Mouse (Mus musculus) MEL (cell line): Measurements from ENCODE around the gene Plekhj1. TPM values are rescaled to one million over a fixed set of nuclear protein-coding genes. Genes with fewer than 3 reads are reported as not detected.

Experiments
- DNase-seq: peaks from one replicate; pipeline ENCODE4 v3.0.0; 2011; ENCODE audit warnings: low read depth, low spot score
- H3K27ac ChIP-seq: 2 replicates; pipeline ENCODE4 v1.5.1; 2012; ENCODE audit warnings: low read depth, mild to moderate bottlenecking, control low read depth, low read length, moderate library complexity; ENCODE audit not compliant: control insufficient read depth
- H3K27me3 ChIP-seq, 2 experiments: fragments of 150-350 bp in 1 of 2; sonication (generic) in 1 of 2; 2 replicates each; pipeline ENCODE4 v1.6.1; 2012; ENCODE audit warnings: low read length in 2 of 2, mild to moderate bottlenecking in 2 of 2, improper control_type of control experiment in 1 of 2, moderate library complexity in 1 of 2; ENCODE audit not compliant: insufficient read depth in 2 of 2, control insufficient read depth in 1 of 2
- H3K36me3 ChIP-seq, 2 experiments: 2 replicates each; pipeline ENCODE4 v1.6.1; 2012 to 2014; ENCODE audit warnings: low read length in 2 of 2, improper control_type of control experiment in 1 of 2, inconsistent platforms in 1 of 2, mild to moderate bottlenecking in 1 of 2; ENCODE audit not compliant: insufficient read depth in 2 of 2, control insufficient read depth in 1 of 2
- H3K4me1 ChIP-seq, 2 experiments: fragments of 150-350 bp in 1 of 2; sonication (generic) in 1 of 2; 2 replicates each; pipeline ENCODE4 v1.6.1; 2012; ENCODE audit warnings: low read length in 2 of 2, improper control_type of control experiment in 1 of 2, mild to moderate bottlenecking in 1 of 2; ENCODE audit not compliant: insufficient read depth in 2 of 2, control insufficient read depth in 1 of 2
- H3K4me3 ChIP-seq, 2 experiments: fragments of 150-350 bp in 1 of 2; sonication (generic) in 1 of 2; 2 replicates each; pipeline ENCODE4 v1.5.1; 2012; ENCODE audit warnings: low read depth in 2 of 2, low read length in 2 of 2, mild to moderate bottlenecking in 2 of 2, moderate library complexity in 2 of 2, control low read depth in 1 of 2, improper control_type of control experiment in 1 of 2; ENCODE audit not compliant: control insufficient read depth in 1 of 2, insufficient read depth in 1 of 2
- H3K79me2 ChIP-seq: 2 replicates; pipeline ENCODE4 v1.6.1; 2012; ENCODE audit warnings: mild to moderate bottlenecking, low read length, moderate library complexity; ENCODE audit not compliant: control insufficient read depth, poor library complexity, insufficient read depth
- H3K9ac ChIP-seq: 2 replicates; pipeline ENCODE4 v1.6.1; 2012; ENCODE audit warnings: low read depth, mild to moderate bottlenecking, control low read depth, low read length, moderate library complexity; ENCODE audit not compliant: control insufficient read depth, poor library complexity, severe bottlenecking
- H3K9me3 ChIP-seq: fragments of 150-350 bp; sonication (generic); replicated peaks from 2 replicates; pipeline ENCODE4 v1.6.1; 2012; ENCODE audit warnings: mild to moderate bottlenecking, low read length, improper control_type of control experiment, moderate library complexity; ENCODE audit not compliant: insufficient read depth
- BHLHE40 ChIP-seq: IDR thresholded peaks from 2 replicates; pipeline ENCODE4 v1.6.1; 2012; ENCODE audit warnings: low read depth, mild to moderate bottlenecking, inconsistent platforms, low read length, improper control_type of control experiment, borderline replicate concordance
- CHD2 ChIP-seq: IDR thresholded peaks from 2 replicates; pipeline ENCODE4 v1.6.1; 2011; ENCODE audit warnings: low read length, improper control_type of control experiment
- E2F4 ChIP-seq: IDR thresholded peaks from 2 replicates; pipeline ENCODE4 v1.6.1; 2011; ENCODE audit warnings: low read depth, low read length, improper control_type of control experiment, borderline replicate concordance
- ETS1 ChIP-seq: IDR thresholded peaks from 2 replicates; pipeline ENCODE4 v1.6.1; 2012; ENCODE audit warnings: low read depth, mild to moderate bottlenecking, inconsistent platforms, low read length, improper control_type of control experiment, moderate library complexity
- HCFC1 ChIP-seq: IDR thresholded peaks from 2 replicates; pipeline ENCODE4 v1.6.1; 2012; ENCODE audit warnings: low read depth, mild to moderate bottlenecking, inconsistent platforms, low read length, improper control_type of control experiment, moderate library complexity
- JUND ChIP-seq: IDR thresholded peaks from 2 replicates; pipeline ENCODE4 v1.6.1; 2011; ENCODE audit warnings: low read depth, mild to moderate bottlenecking, improper control_type of control experiment, low read length
- MAX ChIP-seq: IDR thresholded peaks from 2 replicates; pipeline ENCODE4 v1.6.1; 2011; ENCODE audit warnings: low read length, improper control_type of control experiment
- MAZ ChIP-seq: IDR thresholded peaks from 2 replicates; pipeline ENCODE4 v1.6.1; 2012; ENCODE audit warnings: low read depth, mild to moderate bottlenecking, inconsistent platforms, low read length, improper control_type of control experiment
- MEF2A ChIP-seq: IDR thresholded peaks from 2 replicates; pipeline ENCODE4 v1.6.1; 2014; ENCODE audit warnings: low read depth, mild to moderate bottlenecking, inconsistent platforms, low read length, improper control_type of control experiment; ENCODE audit not compliant: poor library complexity, insufficient replicate concordance, severe bottlenecking; ENCODE audit errors: extremely low read depth
- MYB ChIP-seq: IDR thresholded peaks from 2 replicates; pipeline ENCODE4 v1.6.1; 2011; ENCODE audit warnings: mild to moderate bottlenecking, low read depth, low read length, improper control_type of control experiment
- MYC ChIP-seq: IDR thresholded peaks from 2 replicates; pipeline ENCODE4 v1.6.1; 2011; ENCODE audit warnings: low read depth, mild to moderate bottlenecking, low read length, improper control_type of control experiment, moderate library complexity
- NRF1 ChIP-seq: IDR thresholded peaks from 2 replicates; pipeline ENCODE4 v1.6.1; 2014; ENCODE audit warnings: low read depth, mild to moderate bottlenecking, inconsistent platforms, low read length, improper control_type of control experiment, moderate library complexity; ENCODE audit not compliant: poor library complexity, insufficient read depth, severe bottlenecking
- POLR2A ChIP-seq, 2 experiments: IDR thresholded peaks; 2 replicates each; pipeline ENCODE4 v1.6.1; 2011 to 2012; ENCODE audit warnings: low read length in 2 of 2, mild to moderate bottlenecking in 2 of 2, control low read depth in 1 of 2, improper control_type of control experiment in 1 of 2, low read depth in 1 of 2, moderate library complexity in 1 of 2; ENCODE audit not compliant: control insufficient read depth in 1 of 2, insufficient read depth in 1 of 2, poor library complexity in 1 of 2
- RCOR1 ChIP-seq: IDR thresholded peaks from 2 replicates; pipeline ENCODE4 v1.6.1; 2012; ENCODE audit warnings: low read depth, mild to moderate bottlenecking, inconsistent platforms, low read length, improper control_type of control experiment
- SMC3 ChIP-seq: IDR thresholded peaks from 2 replicates; pipeline ENCODE4 v1.6.1; 2011; ENCODE audit warnings: low read depth, low read length, improper control_type of control experiment
- TBP ChIP-seq: IDR thresholded peaks from 2 replicates; pipeline ENCODE4 v1.8.0; 2011; ENCODE audit warnings: low read depth, low read length, improper control_type of control experiment
- TCF12 ChIP-seq: IDR thresholded peaks from 2 replicates; pipeline ENCODE4 v1.6.1; 2014; ENCODE audit warnings: low read depth, mild to moderate bottlenecking, inconsistent platforms, low read length, improper control_type of control experiment, moderate library complexity
- UBTF ChIP-seq: IDR thresholded peaks from 2 replicates; pipeline ENCODE4 v1.6.1; 2012; ENCODE audit warnings: low read depth, mild to moderate bottlenecking, inconsistent platforms, low read length, improper control_type of control experiment, moderate library complexity, borderline replicate concordance; ENCODE audit not compliant: insufficient read depth
- USF1 ChIP-seq: IDR thresholded peaks from 2 replicates; pipeline ENCODE4 v1.6.1; 2014; ENCODE audit warnings: low read depth, mild to moderate bottlenecking, inconsistent platforms, low read length, improper control_type of control experiment, moderate library complexity
- USF2 ChIP-seq, 2 experiments: IDR thresholded peaks; 2 replicates each; pipeline ENCODE4 v1.6.1; 2011 to 2012; ENCODE audit warnings: improper control_type of control experiment in 2 of 2, low read length in 2 of 2, borderline replicate concordance in 1 of 2, inconsistent platforms in 1 of 2, low read depth in 1 of 2, mild to moderate bottlenecking in 1 of 2; ENCODE audit not compliant: insufficient read depth in 1 of 2
- ZC3H11A ChIP-seq: IDR thresholded peaks from 2 replicates; pipeline ENCODE4 v1.6.1; 2012; ENCODE audit warnings: low read depth, mild to moderate bottlenecking, inconsistent platforms, low read length, improper control_type of control experiment
- polyA plus RNA-seq, 2 experiments: library from polyadenylated mRNA; stranded (reverse) in 1 of 2; unstranded in 1 of 2; fragments of >175 nt in 1 of 2; fragments of >200 nt in 1 of 2; gene quantifications; 2 replicates each; pipeline versions ENCODE4 v1.2.1 to v1.2.4; 2012; ENCODE audit warnings: low replicate concordance in 2 of 2, low read depth in 1 of 2; ENCODE audit not compliant: insufficient read length in 2 of 2, insufficient read depth in 1 of 2, missing spikeins in 1 of 2
- total RNA-seq: library from RNA; depleted of rRNA; stranded (reverse); fragments of 300-350 nt; gene quantifications from 2 replicates; pipeline ENCODE4 v1.2.3, GENCODE M21; 2012

Gene Plekhj1
- total and polyA plus RNA-seq, 3 experiments = 86.9 to 217 TPM; not detected in 1

DNA sequence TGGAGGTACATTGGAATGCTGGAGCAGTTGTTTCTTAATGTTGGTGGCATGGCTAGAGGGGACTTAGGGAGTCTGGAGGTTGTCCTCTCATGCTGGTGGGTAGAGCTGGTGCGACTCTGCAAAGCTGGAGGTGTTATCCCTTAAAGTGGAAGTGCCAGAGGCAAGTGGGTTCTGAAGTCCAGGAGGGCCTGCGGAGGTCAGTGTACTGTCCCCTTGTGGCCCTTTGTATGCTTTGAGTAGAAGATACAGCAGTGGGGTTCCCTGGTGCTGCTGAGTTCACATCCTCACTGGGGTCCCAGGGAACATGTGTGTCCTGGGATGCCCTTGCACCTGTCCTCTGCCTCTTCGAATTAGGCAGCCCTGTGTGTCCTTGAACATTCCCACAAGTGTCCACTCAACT lies 42.3 kb downstream of the Plekhj1 start:
- peak overlapping the region; percentile 99 for H3K9ac ChIP-seq
- DNase-seq = peak; percentile 39
- no peak for TF ChIP-seq MYC
- no peak for TF ChIP-seq NRF1
- TF ChIP-seq MAZ = no peak
- no peak for TF ChIP-seq CHD2
- H3K36me3 ChIP-seq = peaks cover 0 to 16% of the 10 kb centered on the region in 2 experiments; a peak in 2 of 4 replicates
- peaks cover 8 to 46% of the 10 kb centered on the region in 2 experiments for H3K4me1 ChIP-seq
- H3K27ac ChIP-seq = no peak overlapping the region
- peaks cover 61% of the 10 kb centered on the region for H3K79me2 ChIP-seq
- no peaks in the 10 kb centered on the region for H3K9me3 ChIP-seq
- H3K27me3 ChIP-seq = no peaks in the 10 kb centered on the region
- peak overlapping the region; percentile 91 to 98 for H3K4me3 ChIP-seq

DNA sequence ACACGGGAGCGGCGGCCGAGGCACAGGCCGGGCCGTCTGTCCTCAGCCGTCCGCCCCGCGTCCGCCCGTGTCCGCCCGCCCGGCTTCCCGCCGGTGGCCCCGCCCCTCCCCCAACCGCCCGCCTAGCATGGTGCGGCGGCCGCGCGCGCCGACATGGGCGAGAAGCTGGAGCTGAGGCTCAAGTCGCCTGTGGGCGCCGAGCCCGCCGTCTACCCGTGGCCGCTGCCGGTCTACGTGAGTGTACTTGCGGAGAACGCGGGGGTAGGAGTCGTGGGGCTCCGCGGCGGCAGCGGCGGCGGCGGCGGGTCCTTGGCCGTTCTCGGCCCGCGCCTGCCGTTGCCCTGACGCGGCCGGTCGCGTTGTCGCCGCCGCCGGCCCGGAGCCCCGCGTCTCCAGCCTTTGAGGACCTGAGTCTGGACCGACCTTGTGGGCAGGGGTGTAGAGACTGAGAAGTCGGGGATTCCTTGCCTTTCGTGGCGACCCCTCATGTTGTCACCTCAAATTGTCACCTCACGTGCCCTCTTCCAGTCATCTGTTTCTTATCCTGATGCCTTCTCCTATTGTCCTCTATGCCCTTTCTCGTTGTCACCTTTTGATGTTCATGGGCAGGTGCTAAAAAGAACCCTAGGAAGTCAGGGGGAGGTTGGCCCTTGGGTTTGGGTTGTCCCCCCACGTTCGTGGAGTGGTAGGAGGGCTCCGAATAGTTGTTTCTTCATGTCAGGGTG lies 43.0 kb downstream of the Plekhj1 start:
- Histone ChIP-seq H3K27me3 (no peaks in the 10 kb centered on the region), H3K4me1 (peaks cover 8 to 46% of the 10 kb centered on the region in 2 experiments), H3K9me3 (no peaks in the 10 kb centered on the region), H3K4me3 (peak overlapping the region; percentile 91 to 98), H3K79me2 (peaks cover 54% of the 10 kb centered on the region), H3K27ac (peak overlapping the region; percentile 65)
- no peak for DNase-seq
- peak in 1 of 2 experiments; percentile 90; a peak in 1 of 4 replicates for TF ChIP-seq POLR2A (IDR thresholded peaks at IDR 0.05; ENCODE audit: control insufficient read depth in 1 of 2, insufficient read depth in 1 of 2, low read depth in 1 of 2, low read length in 2 of 2, poor library complexity in 1 of 2)
- TF ChIP-seq E2F4 = no peak
- no peak for TF ChIP-seq MEF2A
- peak; percentile 27; the same call in 1 of the 2 replicates for TF ChIP-seq USF1
- TF ChIP-seq MAX = peak; percentile 28; the same call in 1 of the 2 replicates
- peak; percentile 80 for TF ChIP-seq BHLHE40
- TF ChIP-seq, all 39 proteins: peak for 4
- peak overlapping the region; percentile 99 for H3K9ac ChIP-seq
- H3K36me3 ChIP-seq = peaks cover 0 to 16% of the 10 kb centered on the region in 2 experiments; a peak in 2 of 4 replicates

DNA sequence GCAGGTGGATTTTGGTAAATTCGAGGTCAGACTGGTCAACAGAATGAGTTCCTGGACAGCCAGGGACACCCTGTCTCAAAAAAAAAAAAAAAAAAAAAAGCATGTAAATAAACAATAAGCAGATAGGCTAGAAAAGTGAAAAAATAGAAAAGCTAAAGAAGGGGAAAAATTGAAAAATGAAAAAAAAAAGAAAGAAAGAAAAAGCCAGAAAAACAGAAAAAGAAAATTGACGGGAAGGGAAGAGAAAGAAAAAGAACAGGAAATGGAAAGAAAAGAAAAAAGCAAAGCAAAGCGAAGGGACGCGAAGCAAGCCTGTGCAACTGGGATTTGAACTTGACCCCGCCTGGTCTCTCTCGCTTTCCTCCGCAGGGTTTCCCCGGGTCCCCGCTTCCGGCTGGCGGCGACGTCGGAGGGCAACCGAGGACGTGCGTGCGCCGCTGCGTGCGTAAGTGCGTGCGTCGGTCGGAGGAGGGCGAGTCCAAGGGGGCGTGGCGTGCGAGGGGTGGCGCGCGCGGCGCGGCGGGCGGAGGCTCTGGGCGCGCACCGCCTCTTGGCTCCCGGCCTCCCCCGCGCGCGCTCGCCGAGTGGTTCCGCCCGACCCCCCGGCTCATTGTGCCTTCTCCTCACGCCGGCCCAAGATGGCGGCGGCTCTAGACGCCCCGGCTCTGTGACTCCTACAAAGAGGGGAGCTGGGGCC lies 43.7 kb downstream of the Plekhj1 start, which contains the start of gene Dot1l:
Gene Dot1l (plus strand): TSS at position 613 of the 697 bp plus-strand sequence.
- Histone ChIP-seq H3K9ac (peak within 1 kb of the TSS; percentile 99), H3K4me1 (peaks cover 8 to 46% of the 10 kb centered on the region in 2 experiments), H3K9me3 (no peaks in the 10 kb centered on the region), H3K27ac (peak within 1 kb of the TSS; percentile 65), H3K27me3 (no peaks in the 10 kb centered on the region), H3K79me2 (peaks cover 47% of the 10 kb centered on the region), H3K4me3 (peak within 1 kb of the TSS; percentile 91 to 98), H3K36me3 (peaks cover 0 to 16% of the 10 kb centered on the region in 2 experiments; a peak in 2 of 4 replicates)
- peak; percentile 98 for DNase-seq
- TF ChIP-seq SMC3 (no peak), TCF12 (peak; percentile 56), BHLHE40 (no peak), MAZ (peak; percentile 79; the same call in 1 of the 2 replicates), JUND (no peak), RCOR1 (0 out of 2 replicates have a peak, but pooled peaks have one; percentile 29), MAX (0 out of 2 replicates have a peak, but pooled peaks have one; percentile 27), ETS1 (peak; percentile 47; the same call in 1 of the 2 replicates), TBP (0 out of 2 replicates have a peak, but pooled peaks have one; percentile 53), CHD2 (no peak), MYB (no peak), HCFC1 (peak; percentile 80), UBTF (no peak), MYC (peak; percentile 78; the same call in 1 of the 2 replicates), ZC3H11A (no peak), USF2 (IDR thresholded peaks at IDR 0.05; ENCODE audit: borderline replicate concordance in 1 of 2, insufficient read depth in 1 of 2, low read depth in 1 of 2, low read length in 2 of 2) (no peak)
